Mouse (Mus musculus): ENCODE data around the gene Ndufa13. TPM values are rescaled to one million over a fixed set of nuclear protein-coding genes. Genes with fewer than 3 reads are reported as not detected.

Ndufa13 gene
- polyA plus RNA-seq, 1 experiment from 2014 or later: 446 TPM

DNA sequence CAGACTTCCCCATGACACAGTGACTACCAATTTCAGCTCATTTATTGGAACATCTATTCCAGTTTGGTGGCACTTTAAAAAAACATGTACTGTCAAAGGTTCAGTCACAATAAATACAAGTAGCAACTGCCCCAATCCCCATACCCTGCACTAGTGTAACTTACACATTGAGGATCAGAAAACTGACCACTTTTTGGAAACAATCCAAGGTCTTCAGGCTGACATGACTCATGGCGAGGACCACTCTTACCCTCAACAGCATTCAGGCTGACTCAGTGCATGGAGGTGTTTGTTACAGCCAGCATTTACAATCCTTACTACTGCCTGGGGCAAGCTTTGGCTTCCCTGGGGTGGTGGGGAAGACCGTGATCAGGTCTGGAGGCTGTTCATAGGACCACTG is 4.7 kb upstream of the Ndufa13 start:
- WGBS: 70% methylated on average over 2 of the region's 2 CpGs
- Histone ChIP-seq H3K9ac (ENCODE audit: low read length) (no peak overlapping the region), H3K4me2 (ENCODE audit: low read length) (no peak overlapping the region), H3K4me1 (ENCODE audit: control insufficient read depth in 2 of 2, insufficient read depth in 2 of 2, low read length in 2 of 2) (peaks cover 7 to 23% of the 10 kb centered on the region in 2 experiments; a peak in 3 of 4 replicates), H3K9me3 (ENCODE audit: control insufficient read depth, low read length) (no peaks in the 10 kb centered on the region), H3K27me3 (ENCODE audit: control insufficient read depth, insufficient read depth, low read length) (no peaks in the 10 kb centered on the region), H3K36me3 (ENCODE audit: control insufficient read depth, insufficient read depth, low read length) (peaks cover 50% of the 10 kb centered on the region), H3K27ac (replicated peaks in 1 of 2; ENCODE audit: control insufficient read depth in 1 of 2, insufficient read depth in 1 of 2, low read depth in 2 of 2, low read length in 2 of 2) (no peak overlapping the region), H3K4me3 (ENCODE audit: control insufficient read depth in 1 of 2, insufficient read depth in 1 of 2, low read depth in 1 of 2, low read length in 2 of 2) (no peak overlapping the region)
- no peak for ATAC-seq (ENCODE audit: insufficient number of reproducible peaks, insufficient read depth, low FRiP score, low read depth)

DNA sequence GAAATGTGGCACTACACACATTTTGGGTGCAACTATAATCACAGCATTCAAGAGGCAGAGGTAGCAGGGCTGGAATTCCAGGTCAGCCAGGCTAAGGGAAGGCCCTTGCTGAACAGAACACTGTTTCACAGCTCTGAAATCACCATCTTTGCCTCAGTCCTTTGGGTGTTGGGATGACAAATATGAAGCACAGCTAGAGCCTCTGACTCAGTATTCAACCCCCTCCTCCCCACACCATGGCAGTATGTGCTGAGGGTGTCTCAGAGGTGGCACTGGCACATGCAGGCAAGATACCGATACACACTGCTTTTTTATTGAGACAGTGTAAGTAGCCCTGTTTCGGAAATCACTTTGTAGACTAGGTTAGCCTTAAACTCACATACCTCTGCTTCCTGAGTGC is 3.9 kb upstream of the Ndufa13 start:
- Histone ChIP-seq H3K9ac (ENCODE audit: low read length) (no peak overlapping the region), H3K4me2 (ENCODE audit: low read length) (no peak overlapping the region), H3K36me3 (ENCODE audit: control insufficient read depth, insufficient read depth, low read length) (peaks cover 42% of the 10 kb centered on the region), H3K9me3 (ENCODE audit: control insufficient read depth, low read length) (no peaks in the 10 kb centered on the region), H3K27ac (replicated peaks in 1 of 2; ENCODE audit: control insufficient read depth in 1 of 2, insufficient read depth in 1 of 2, low read depth in 2 of 2, low read length in 2 of 2) (no peak overlapping the region), H3K4me1 (ENCODE audit: control insufficient read depth in 2 of 2, insufficient read depth in 2 of 2, low read length in 2 of 2) (peaks cover 11 to 27% of the 10 kb centered on the region in 2 experiments; a peak in 3 of 4 replicates), H3K4me3 (ENCODE audit: control insufficient read depth in 1 of 2, insufficient read depth in 1 of 2, low read depth in 1 of 2, low read length in 2 of 2) (no peak overlapping the region), H3K27me3 (ENCODE audit: control insufficient read depth, insufficient read depth, low read length) (no peaks in the 10 kb centered on the region)
- ATAC-seq (ENCODE audit: insufficient number of reproducible peaks, insufficient read depth, low FRiP score, low read depth): no peak
- WGBS: 87% methylated on average over 2 of the region's 2 CpGs

DNA sequence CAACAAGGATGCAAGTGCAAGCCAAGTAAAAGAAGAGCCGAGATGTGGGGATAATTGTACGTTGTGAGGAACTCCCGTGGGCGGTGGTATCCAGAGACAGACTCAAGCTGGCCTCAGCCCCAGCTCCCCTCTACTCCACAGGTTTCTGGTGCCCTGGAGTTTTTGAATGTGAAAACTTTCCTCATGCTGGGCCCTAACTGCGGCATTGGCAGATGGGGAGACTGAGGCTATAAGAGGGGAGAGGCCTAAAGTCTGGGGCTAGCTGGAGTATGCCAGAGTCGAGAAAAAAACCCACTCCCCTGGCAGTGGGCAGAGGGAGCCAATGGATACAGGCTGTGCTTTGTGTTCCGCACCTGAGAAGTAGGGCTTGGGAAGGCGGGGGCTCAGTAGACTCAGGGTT is 1.7 kb upstream of the Ndufa13 start:
- Histone ChIP-seq H3K4me3 (ENCODE audit: control insufficient read depth in 1 of 2, insufficient read depth in 1 of 2, low read depth in 1 of 2, low read length in 2 of 2) (no peak overlapping the region), H3K9me3 (ENCODE audit: control insufficient read depth, low read length) (no peaks in the 10 kb centered on the region), H3K27ac (replicated peaks in 1 of 2; ENCODE audit: control insufficient read depth in 1 of 2, insufficient read depth in 1 of 2, low read depth in 2 of 2, low read length in 2 of 2) (no peak overlapping the region), H3K4me2 (ENCODE audit: low read length) (no peak overlapping the region; the same call in 1 of the 2 replicates), H3K9ac (ENCODE audit: low read length) (no peak overlapping the region), H3K27me3 (ENCODE audit: control insufficient read depth, insufficient read depth, low read length) (no peaks in the 10 kb centered on the region), H3K36me3 (ENCODE audit: control insufficient read depth, insufficient read depth, low read length) (peaks cover 20% of the 10 kb centered on the region), H3K4me1 (ENCODE audit: control insufficient read depth in 2 of 2, insufficient read depth in 2 of 2, low read length in 2 of 2) (peaks cover 13 to 39% of the 10 kb centered on the region in 2 experiments; a peak in 3 of 4 replicates)
- ATAC-seq (ENCODE audit: insufficient number of reproducible peaks, insufficient read depth, low FRiP score, low read depth): no peak
- 76% methylated on average over 8 of the region's 8 CpGs for WGBS

DNA sequence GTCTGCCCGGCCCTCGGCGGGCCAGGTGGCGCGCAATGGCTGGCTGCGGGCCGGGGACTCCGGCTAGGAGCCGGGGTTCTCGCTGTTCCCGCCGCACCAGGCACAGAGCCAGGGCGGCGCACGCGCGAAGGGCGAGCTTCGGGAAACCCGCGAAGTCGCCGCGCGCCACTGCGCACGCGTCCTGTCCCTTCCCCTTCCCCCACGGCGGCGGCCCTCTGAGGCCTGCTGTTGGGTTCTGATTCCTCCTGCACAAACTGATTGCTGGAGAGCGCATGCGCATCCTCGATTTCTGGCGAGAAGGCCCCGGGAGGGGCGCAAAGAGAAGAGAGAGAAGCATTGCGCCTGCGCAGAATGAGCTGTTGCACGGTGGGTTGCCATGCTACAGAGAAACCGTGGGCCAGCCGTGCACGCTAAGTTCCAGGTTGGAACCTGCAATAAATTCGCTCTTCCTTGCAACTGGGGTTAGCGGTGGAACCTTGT is 745 bp upstream of the Ndufa13 start:
- ATAC-seq (ENCODE audit: insufficient number of reproducible peaks, insufficient read depth, low FRiP score, low read depth): peak; percentile 85
- H3K9ac ChIP-seq (ENCODE audit: low read length): peak overlapping the region; percentile 96
- peak overlapping the region; percentile 97 for H3K4me2 ChIP-seq (ENCODE audit: low read length)
- H3K27me3 ChIP-seq (ENCODE audit: control insufficient read depth, insufficient read depth, low read length): no peaks in the 10 kb centered on the region
- H3K4me3 ChIP-seq (ENCODE audit: control insufficient read depth in 1 of 2, insufficient read depth in 1 of 2, low read depth in 1 of 2, low read length in 2 of 2): peak overlapping the region; percentile 65 to 81
- H3K9me3 ChIP-seq (ENCODE audit: control insufficient read depth, low read length): no peaks in the 10 kb centered on the region
- WGBS: under 1% methylated on average over 45 of the region's 45 CpGs
- peaks cover 13 to 39% of the 10 kb centered on the region in 2 experiments; a peak in 3 of 4 replicates for H3K4me1 ChIP-seq (ENCODE audit: control insufficient read depth in 2 of 2, insufficient read depth in 2 of 2, low read length in 2 of 2)
- peaks cover 16% of the 10 kb centered on the region for H3K36me3 ChIP-seq (ENCODE audit: control insufficient read depth, insufficient read depth, low read length)
- H3K27ac ChIP-seq (replicated peaks in 1 of 2; ENCODE audit: control insufficient read depth in 1 of 2, insufficient read depth in 1 of 2, low read depth in 2 of 2, low read length in 2 of 2): peak overlapping the region; percentile 78 to 96

DNA sequence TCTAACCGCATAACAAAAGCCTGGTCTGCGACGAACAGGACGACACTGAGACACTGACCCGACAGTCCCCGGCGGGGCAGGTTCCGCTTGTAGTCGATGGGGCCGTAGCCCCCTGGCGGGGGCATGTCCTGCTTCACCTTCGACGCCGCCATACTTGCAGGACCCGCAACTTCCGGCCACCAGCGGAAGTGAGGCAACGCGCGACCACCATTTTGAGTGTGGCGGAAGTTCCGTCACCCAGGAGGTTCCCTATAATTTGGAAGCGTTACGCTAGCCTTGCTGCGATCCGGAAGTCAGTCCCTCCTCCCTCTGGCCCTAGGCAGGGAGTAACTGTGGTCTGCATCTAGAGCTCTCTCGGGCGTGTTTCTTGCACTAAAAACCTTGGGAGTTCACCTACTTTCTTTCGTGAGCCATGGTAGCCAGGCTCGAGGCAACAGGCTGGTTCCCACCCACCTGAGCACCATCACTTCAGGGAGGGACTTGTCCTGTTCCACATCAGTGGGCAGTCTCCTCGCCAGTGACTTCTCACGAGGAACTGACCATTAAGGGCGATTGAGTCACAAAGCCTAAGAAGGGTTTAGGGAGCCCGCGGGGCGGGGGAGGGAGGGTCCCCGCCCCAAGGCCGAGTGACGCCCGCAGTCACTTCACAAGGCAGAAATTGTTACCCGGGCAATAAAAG is 735 bp downstream of the Ndufa13 start:
- Histone ChIP-seq H3K27me3 (ENCODE audit: control insufficient read depth, insufficient read depth, low read length) (no peaks in the 10 kb centered on the region), H3K4me3 (ENCODE audit: control insufficient read depth in 1 of 2, insufficient read depth in 1 of 2, low read depth in 1 of 2, low read length in 2 of 2) (peak overlapping the region; percentile 65 to 81), H3K9ac (ENCODE audit: low read length) (peak overlapping the region; percentile 96), H3K36me3 (ENCODE audit: control insufficient read depth, insufficient read depth, low read length) (peaks cover 14% of the 10 kb centered on the region), H3K27ac (replicated peaks in 1 of 2; ENCODE audit: control insufficient read depth in 1 of 2, insufficient read depth in 1 of 2, low read depth in 2 of 2, low read length in 2 of 2) (peak overlapping the region; percentile 90 to 96), H3K4me2 (ENCODE audit: low read length) (peak overlapping the region; percentile 97), H3K4me1 (ENCODE audit: control insufficient read depth in 2 of 2, insufficient read depth in 2 of 2, low read length in 2 of 2) (peaks cover 15 to 45% of the 10 kb centered on the region in 2 experiments), H3K9me3 (ENCODE audit: control insufficient read depth, low read length) (no peaks in the 10 kb centered on the region)
- 3% methylated on average over 41 of the region's 41 CpGs for WGBS
- ATAC-seq (ENCODE audit: insufficient number of reproducible peaks, insufficient read depth, low FRiP score, low read depth): peak; percentile 63

DNA sequence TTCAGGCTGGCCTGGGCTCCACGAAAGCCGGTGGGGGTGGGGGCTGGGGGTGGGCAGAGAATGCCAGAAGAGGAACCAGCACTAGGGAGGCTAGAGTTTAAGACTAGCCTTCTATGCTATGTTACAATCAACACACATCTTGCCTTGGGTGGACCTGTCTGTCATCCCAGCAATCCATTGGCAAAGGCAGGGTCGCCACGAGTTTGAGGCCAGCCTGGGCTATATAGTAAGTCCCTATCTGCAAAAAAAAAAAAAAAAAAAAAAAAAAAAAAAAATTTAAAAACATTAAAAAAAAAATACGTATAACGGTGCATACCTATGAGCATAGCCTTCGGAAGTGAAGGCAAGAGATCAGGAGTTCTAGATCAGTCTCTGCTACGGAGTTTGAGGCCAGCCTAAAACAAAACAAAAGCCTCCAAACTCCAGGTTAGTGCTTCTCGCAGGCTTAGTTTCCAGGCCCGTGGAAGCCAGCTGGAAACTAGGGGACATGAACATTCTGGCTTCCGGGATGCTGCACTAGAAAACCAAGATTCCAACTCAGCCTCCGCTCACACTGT is 1.4 kb downstream of the Ndufa13 start:
- ATAC-seq (ENCODE audit: insufficient number of reproducible peaks, insufficient read depth, low FRiP score, low read depth): no peak; the same call in 1 of the 2 replicates
- no peaks in the 10 kb centered on the region for H3K9me3 ChIP-seq (ENCODE audit: control insufficient read depth, low read length)
- H3K9ac ChIP-seq (ENCODE audit: low read length): peak overlapping the region; percentile 96
- peak overlapping the region; percentile 97 for H3K4me2 ChIP-seq (ENCODE audit: low read length)
- H3K4me3 ChIP-seq (ENCODE audit: control insufficient read depth in 1 of 2, insufficient read depth in 1 of 2, low read depth in 1 of 2, low read length in 2 of 2): peak overlapping the region; percentile 65 to 81
- peaks cover 15 to 47% of the 10 kb centered on the region in 2 experiments for H3K4me1 ChIP-seq (ENCODE audit: control insufficient read depth in 2 of 2, insufficient read depth in 2 of 2, low read length in 2 of 2)
- 15% methylated on average over 12 of the region's 12 CpGs for WGBS
- peak overlapping the region; percentile 90 to 96 for H3K27ac ChIP-seq (replicated peaks in 1 of 2; ENCODE audit: control insufficient read depth in 1 of 2, insufficient read depth in 1 of 2, low read depth in 2 of 2, low read length in 2 of 2)
- no peaks in the 10 kb centered on the region for H3K27me3 ChIP-seq (ENCODE audit: control insufficient read depth, insufficient read depth, low read length)
- H3K36me3 ChIP-seq (ENCODE audit: control insufficient read depth, insufficient read depth, low read length): peaks cover 20% of the 10 kb centered on the region

DNA sequence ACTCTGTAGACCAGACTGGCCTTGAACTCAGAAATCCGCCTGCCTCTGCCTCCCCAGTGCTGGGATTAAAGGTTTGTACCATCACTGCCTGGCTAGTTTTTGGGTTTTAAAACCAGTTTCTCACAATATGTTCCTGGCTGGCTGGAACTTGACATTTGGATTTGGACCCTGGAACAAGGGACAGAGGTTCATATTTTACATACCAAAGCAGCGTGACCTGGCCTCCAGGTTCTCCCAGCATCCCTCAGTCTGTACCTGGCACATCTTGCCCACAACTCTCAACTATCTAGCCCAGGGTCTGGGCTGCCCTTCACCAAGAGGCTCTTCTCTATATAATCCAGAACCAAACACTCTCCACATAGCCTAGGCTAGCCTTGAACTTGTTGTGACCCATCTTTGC is 2.5 kb downstream of the Ndufa13 start:
- ATAC-seq (ENCODE audit: insufficient number of reproducible peaks, insufficient read depth, low FRiP score, low read depth): no peak
- Histone ChIP-seq H3K9ac (ENCODE audit: low read length) (no peak overlapping the region), H3K27ac (replicated peaks in 1 of 2; ENCODE audit: control insufficient read depth in 1 of 2, insufficient read depth in 1 of 2, low read depth in 2 of 2, low read length in 2 of 2) (no peak overlapping the region), H3K4me3 (ENCODE audit: control insufficient read depth in 1 of 2, insufficient read depth in 1 of 2, low read depth in 1 of 2, low read length in 2 of 2) (no peak overlapping the region), H3K27me3 (ENCODE audit: control insufficient read depth, insufficient read depth, low read length) (no peaks in the 10 kb centered on the region), H3K4me2 (ENCODE audit: low read length) (peak overlapping the region; percentile 97), H3K36me3 (ENCODE audit: control insufficient read depth, insufficient read depth, low read length) (peaks cover 29% of the 10 kb centered on the region), H3K4me1 (ENCODE audit: control insufficient read depth in 2 of 2, insufficient read depth in 2 of 2, low read length in 2 of 2) (peaks cover 21 to 58% of the 10 kb centered on the region in 2 experiments), H3K9me3 (ENCODE audit: control insufficient read depth, low read length) (no peaks in the 10 kb centered on the region)
- 96% methylated on average over 2 of the region's 2 CpGs for WGBS
